Mouse (Mus musculus) thymus, adult 2 months (tissue): ENCODE data around the gene 1700013G24Rik.

Source experiments
- CTCF ChIP-seq: fragments of 200-500 bp; IDR thresholded peaks from 2 replicates; pipeline ENCODE4 v1.5.1; 2012; ENCODE audit warnings: mild to moderate bottlenecking, control low read depth, low read length, moderate library complexity, borderline replicate concordance; ENCODE audit not compliant: control insufficient read depth, poor library complexity, insufficient read depth; ENCODE audit errors: extremely low read depth
- POLR2A ChIP-seq: fragments of 200-500 bp; IDR thresholded peaks from 2 replicates; pipeline ENCODE4 v1.6.1; 2012; ENCODE audit warnings: mild to moderate bottlenecking, low read length, control low read depth, moderate library complexity; ENCODE audit not compliant: control insufficient read depth, poor library complexity, insufficient read depth; ENCODE audit errors: extremely low read depth

DNA sequence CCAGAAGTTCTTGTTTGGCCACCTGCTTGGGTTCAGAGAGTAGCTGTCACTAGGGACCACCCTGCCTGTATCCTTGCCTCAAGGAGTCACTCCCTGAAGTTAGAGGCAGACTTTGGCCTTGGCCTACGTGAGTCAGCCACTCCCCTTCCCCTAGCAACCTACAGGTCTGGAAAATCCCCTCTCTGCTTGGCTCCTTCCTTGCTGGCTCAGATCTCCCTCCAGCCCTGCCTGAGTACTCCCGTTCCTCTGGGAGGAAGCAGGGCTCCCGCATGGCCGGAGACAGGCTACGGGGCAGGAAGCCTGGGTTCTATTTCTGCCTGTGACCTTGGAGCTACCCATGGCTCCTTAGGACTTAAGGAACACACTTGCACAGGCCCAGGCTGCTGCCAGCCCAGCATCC lies 44.3 kb downstream of the 1700013G24Rik start:
- TF ChIP-seq POLR2A (no peak), CTCF (no peak)
